28 mouse cellular contexts compared by ENCODE assay signal in genomic region chr1:75147411-75148135, GRCm38 (mm10). TPM values are rescaled to one million over a fixed set of nuclear protein-coding genes. Genes with fewer than 3 reads are reported as not detected.
A peak's percentile ranks its signal among the peaks of the same experiment; 100 is the strongest.
DNase-seq lines count a peak whose midpoint lies in the region; TF ChIP-seq lines count a peak whose summit lies in the region.
"Had no signal": no experiment of that assay in that cellular context is flagged by ENCODE, and none has a peak within 500 bp of the region (broad histone marks: within the 10 kb centered on the region; RNA-seq: fewer than 3 reads in every experiment).

No protein-coding gene starts in this region.

- H3K79me2 ChIP-seq in liver, adult 2 months (ENCODE audit: control insufficient read depth, insufficient read depth, low read length): peaks cover 15% of the 10 kb centered on the region; the same call in 1 of the 2 replicates

- TF ChIP-seq POLR2A in liver, adult 2 months (IDR thresholded peaks at IDR 0.05; ENCODE audit: extremely low read depth, insufficient read depth, low read length): no peak

- peaks cover 32% of the 10 kb centered on the region for H3K36me3 ChIP-seq in liver, adult 2 months (ENCODE audit: control insufficient read depth, insufficient read depth, low read length)

- H3K9ac ChIP-seq in liver, adult 2 months (ENCODE audit: low read depth, low read length): peak overlapping the region; percentile 54
- H3K9ac ChIP-seq: hindbrain, embryonic 12.5 days; intestine, embryonic 15.5 days; limb, embryonic 15.5 days; lung, embryonic 14.5 days; midbrain, embryonic 15.5 days; neural tube, embryonic 15.5 days had no signal

- 28% methylated on average over 7 of the region's 7 CpGs for WGBS in liver, adult 2 months

- peaks cover 35% of the 10 kb centered on the region for H3K4me1 ChIP-seq in liver, adult 2 months (ENCODE audit: control insufficient read depth, insufficient read depth, low read length)

- peak overlapping the region; percentile 84 for H3K27ac ChIP-seq in liver, adult 2 months (replicated peaks; ENCODE audit: insufficient read depth, low read depth, low read length)
- H3K27ac ChIP-seq: gastrocnemius, adult 2 months; hindbrain, embryonic 12.5 days; hindbrain, postnatal 0 days; intestine, embryonic 15.5 days; limb, embryonic 10.5 days; limb, embryonic 15.5 days; midbrain, embryonic 10.5 days; midbrain, embryonic 15.5 days; neural tube, embryonic 15.5 days had no signal

- peak; percentile 68 for DNase-seq in kidney, adult 11 months
- no peak for DNase-seq in kidney, postnatal 4 days
- peak; percentile 95 for DNase-seq in liver, adult 2 months (ENCODE audit: extremely low read depth, low read depth, low spot score)
- no peak for DNase-seq in liver
- peak; percentile 49 to 79 for DNase-seq in kidney, postnatal 25 days
- no peak for DNase-seq in lung, postnatal 36 days
- no peak for DNase-seq in cerebellum, adult 9-11 months
- DNase-seq: adrenal gland, postnatal 14 days; cerebellum, adult 11 months; cerebellum, adult 9-10 months; embryo, embryonic 11 days; gastrocnemius, adult 2 months; heart, postnatal 14 days; layer of hippocampus, adult 9-11 months; lung, embryonic 14.5 days; lung, postnatal 14 days; retina, postnatal 1 day; right cerebral cortex, postnatal 14 days; thymus, postnatal 14 days had no signal

- H3K4me3 ChIP-seq in liver, adult 2 months (ENCODE audit: insufficient read depth, low read depth, low read length): no peak overlapping the region
- H3K4me3 ChIP-seq: gastrocnemius, adult 2 months; hindbrain, embryonic 12.5 days; intestine, embryonic 15.5 days; limb, embryonic 10.5 days; limb, embryonic 15.5 days; midbrain, embryonic 10.5 days; midbrain, embryonic 15.5 days; neural tube, embryonic 15.5 days had no signal

- H3K27me3 ChIP-seq in liver, adult 2 months (ENCODE audit: control insufficient read depth, insufficient read depth, low read length): no peaks in the 10 kb centered on the region
- H3K27me3 ChIP-seq: hindbrain, embryonic 12.5 days; intestine, embryonic 15.5 days; limb, embryonic 15.5 days; midbrain, embryonic 15.5 days; neural tube, embryonic 15.5 days had no signal

- TF ChIP-seq CTCF in liver, adult 2 months (IDR thresholded peaks at IDR 0.05; ENCODE audit: low read depth, low read length): no peak

RNA-seq across cellular contexts. Expression of gene Retreg2, which starts 5.0 kb away (rescaled TPM):
- 77.6 and 103 TPM in 2 replicates for total RNA-seq in liver, adult 2 months (2014; rRNA removed)
- polyA plus RNA-seq in liver, adult 2 months (2012; rRNA removed): 284 and 310 TPM in 2 replicates

RNA-seq across cellular contexts. Expression of gene Cnppd1, which starts 5.1 kb away (rescaled TPM):
- 26.4 and 37.4 TPM in 2 replicates for total RNA-seq in liver, adult 2 months (2014; rRNA removed)
- polyA plus RNA-seq in liver, adult 2 months (2012; rRNA removed): 33.5 and 44.3 TPM in 2 replicates

RNA-seq across cellular contexts. Expression of gene Slc23a3, which starts 13.9 kb away (rescaled TPM):
- total RNA-seq in liver, adult 2 months (2014; rRNA removed): 0.20 TPM in 1 of 2 replicates, not detected in the other
- polyA plus RNA-seq in liver, adult 2 months (2012; rRNA removed): 0.10 and 0.15 TPM in 2 replicates
- total RNA-seq: adrenal gland, postnatal 14 days; gastrocnemius, adult 2 months; hindbrain, postnatal 0 days had no signal
- polyA plus RNA-seq: forebrain, embryonic 16.5 days; hindbrain, postnatal 0 days; limb, embryonic 10.5 days; midbrain, embryonic 15.5 days; neural tube, embryonic 15.5 days had no signal

RNA-seq across cellular contexts. Expression of gene Zfand2b, which starts 20.9 kb away (rescaled TPM):
- 30.5 and 32.4 TPM in 2 replicates for total RNA-seq in liver, adult 2 months (2014; rRNA removed)
- 79.7 and 81.4 TPM in 2 replicates for polyA plus RNA-seq in liver, adult 2 months (2012; rRNA removed)

RNA-seq across cellular contexts. Expression of gene Nhej1, which starts 22.6 kb away (rescaled TPM):
- total RNA-seq in liver, adult 2 months (2014; rRNA removed): 1.1 and 1.9 TPM in 2 replicates
- 1.6 and 2.2 TPM in 2 replicates for polyA plus RNA-seq in liver, adult 2 months (2012; rRNA removed)

Comparison
In these comparisons a context has a peak if more than half of its experiments do, and no peak if none do; other contexts are left out.
1. DNase-seq: peak in kidney, adult 11 months (single experiment), liver, adult 2 months (single experiment) and kidney, postnatal 25 days (2 of 2); none in kidney, postnatal 4 days (0 of 2), liver (single experiment), lung, postnatal 36 days (single experiment) and cerebellum, adult 9-11 months (single experiment).